Mouse (Mus musculus) E14TG2a.4 (cell line): ENCODE measurements at regions not wholly inside any gene's neighbourhood (a gene's known extent, or its start where the extent isn't known, plus 50 kb on each side); places are given as distances from the start of the nearest gene placed in this dataset.

Source experiments
- CTCF ChIP-seq: conservative IDR thresholded peaks from 2 replicates; pipeline ENCODE4 v1.5.1; 2014; ENCODE audit warnings: low read length
- NANOG ChIP-seq: IDR thresholded peaks from 2 replicates; pipeline ENCODE4 v1.6.1; 2014; ENCODE audit warnings: borderline replicate concordance, low read length, mixed read lengths
- POU5F1 ChIP-seq: IDR thresholded peaks from 2 replicates; pipeline ENCODE4 v1.6.1; 2014; ENCODE audit warnings: low read length, borderline replicate concordance

GRCm38 (mm10) chr13:32517514-32517913 lies 179.0 kb upstream of the Gmds start:
- TF ChIP-seq CTCF (no peak), NANOG (no peak), POU5F1 (no peak)
